Mouse (Mus musculus): ENCODE data around the gene 4931409K22Rik. TPM values are rescaled to one million over a fixed set of nuclear protein-coding genes. Genes with fewer than 3 reads are reported as not detected.
A peak's percentile ranks its signal among the peaks of the same experiment; 100 is the strongest.

4931409K22Rik gene
- polyA plus RNA-seq, 1 experiment from 2014 or later = 0.15 TPM

MicroRNA genes within 50 kb of the gene (microRNA counts, 519-probe panel; counts per million panel counts)
- not detected for microRNA mmu-miR-671-3p
- microRNA mmu-miR-671-5p = not detected

Small RNA genes lying within 50 kb of the gene (microRNA-seq; reads per million reads assigned to microRNA genes)
- gene Mir671 = 495 reads per million, percentile 73 among the genes with 10 or more reads in this experiment

Other genes starting within 250 kb of the 4931409K22Rik start
- 9.0 and 11.2 TPM in 2 replicates for gene Kcnh2, start 205.2 kb downstream of the 4931409K22Rik start, polyA plus RNA-seq (2014; fragmentation: Nextera tagmentation; extraction: Ambion mirVana)
- 6.6 and 6.8 TPM in 2 replicates for gene Nos3, start 192.0 kb downstream of the 4931409K22Rik start, polyA plus RNA-seq (2014; fragmentation: Nextera tagmentation; extraction: Ambion mirVana)
- gene Atg9b, start 164.7 kb downstream of the 4931409K22Rik start, polyA plus RNA-seq (2014; fragmentation: Nextera tagmentation; extraction: Ambion mirVana) = 0.66 and 1.0 TPM in 2 replicates
- gene Abcb8, start 163.1 kb downstream of the 4931409K22Rik start, polyA plus RNA-seq (2014; fragmentation: Nextera tagmentation; extraction: Ambion mirVana) = 56.4 and 64.0 TPM in 2 replicates
- gene Asic3, start 143.4 kb downstream of the 4931409K22Rik start, polyA plus RNA-seq (2014; fragmentation: Nextera tagmentation; extraction: Ambion mirVana) = not detected in 2 replicates
- gene Cdk5, start 133.3 kb downstream of the 4931409K22Rik start, polyA plus RNA-seq (2014; fragmentation: Nextera tagmentation; extraction: Ambion mirVana) = 41.2 and 47.4 TPM in 2 replicates
- 32.7 and 35.7 TPM in 2 replicates for gene Slc4a2, start 133.0 kb downstream of the 4931409K22Rik start, polyA plus RNA-seq (2014; fragmentation: Nextera tagmentation; extraction: Ambion mirVana)
- gene Fastk, start 111.5 kb downstream of the 4931409K22Rik start, polyA plus RNA-seq (2014; fragmentation: Nextera tagmentation; extraction: Ambion mirVana) = 105 and 107 TPM in 2 replicates
- gene Tmub1, start 109.0 kb downstream of the 4931409K22Rik start, polyA plus RNA-seq (2014; fragmentation: Nextera tagmentation; extraction: Ambion mirVana) = 22.7 and 22.9 TPM in 2 replicates
- 22.0 and 22.9 TPM in 2 replicates for gene Agap3, start 104.6 kb downstream of the 4931409K22Rik start, polyA plus RNA-seq (2014; fragmentation: Nextera tagmentation; extraction: Ambion mirVana)
- 0.07 TPM in 1 of 2 replicates, not detected in the other for gene Gbx1, start 29.6 kb downstream of the 4931409K22Rik start, polyA plus RNA-seq (2014; fragmentation: Nextera tagmentation; extraction: Ambion mirVana)
- 0.28 and 0.32 TPM in 2 replicates for gene Asb10, start 15.8 kb downstream of the 4931409K22Rik start, polyA plus RNA-seq (2014; fragmentation: Nextera tagmentation; extraction: Ambion mirVana)
- gene Abcf2, start 20.7 kb upstream of the 4931409K22Rik start, polyA plus RNA-seq (2014; fragmentation: Nextera tagmentation; extraction: Ambion mirVana) = 97.6 and 98.4 TPM in 2 replicates
- gene Chpf2, start 29.9 kb upstream of the 4931409K22Rik start, polyA plus RNA-seq (2014; fragmentation: Nextera tagmentation; extraction: Ambion mirVana) = 8.6 and 10.6 TPM in 2 replicates
- 26.2 and 27.5 TPM in 2 replicates for gene Smarcd3, start 67.6 kb upstream of the 4931409K22Rik start, polyA plus RNA-seq (2014; fragmentation: Nextera tagmentation; extraction: Ambion mirVana)
- 34.0 and 36.6 TPM in 2 replicates for gene Nub1, start 128.7 kb upstream of the 4931409K22Rik start, polyA plus RNA-seq (2014; fragmentation: Nextera tagmentation; extraction: Ambion mirVana)
- gene Wdr86, start 173.9 kb upstream of the 4931409K22Rik start, polyA plus RNA-seq (2014; fragmentation: Nextera tagmentation; extraction: Ambion mirVana) = 17.6 and 18.7 TPM in 2 replicates
- 1.3 and 2.3 TPM in 2 replicates for gene Crygn, start 201.2 kb upstream of the 4931409K22Rik start, polyA plus RNA-seq (2014; fragmentation: Nextera tagmentation; extraction: Ambion mirVana)